Mouse (Mus musculus): ENCODE results near the gene Rxrb.
"Not testable (repeated sequence)": the region's sequence is repeated elsewhere in the genome, so short reads cannot be mapped to it uniquely, and the experiment has no call there.

Gene Rxrb

DNA sequence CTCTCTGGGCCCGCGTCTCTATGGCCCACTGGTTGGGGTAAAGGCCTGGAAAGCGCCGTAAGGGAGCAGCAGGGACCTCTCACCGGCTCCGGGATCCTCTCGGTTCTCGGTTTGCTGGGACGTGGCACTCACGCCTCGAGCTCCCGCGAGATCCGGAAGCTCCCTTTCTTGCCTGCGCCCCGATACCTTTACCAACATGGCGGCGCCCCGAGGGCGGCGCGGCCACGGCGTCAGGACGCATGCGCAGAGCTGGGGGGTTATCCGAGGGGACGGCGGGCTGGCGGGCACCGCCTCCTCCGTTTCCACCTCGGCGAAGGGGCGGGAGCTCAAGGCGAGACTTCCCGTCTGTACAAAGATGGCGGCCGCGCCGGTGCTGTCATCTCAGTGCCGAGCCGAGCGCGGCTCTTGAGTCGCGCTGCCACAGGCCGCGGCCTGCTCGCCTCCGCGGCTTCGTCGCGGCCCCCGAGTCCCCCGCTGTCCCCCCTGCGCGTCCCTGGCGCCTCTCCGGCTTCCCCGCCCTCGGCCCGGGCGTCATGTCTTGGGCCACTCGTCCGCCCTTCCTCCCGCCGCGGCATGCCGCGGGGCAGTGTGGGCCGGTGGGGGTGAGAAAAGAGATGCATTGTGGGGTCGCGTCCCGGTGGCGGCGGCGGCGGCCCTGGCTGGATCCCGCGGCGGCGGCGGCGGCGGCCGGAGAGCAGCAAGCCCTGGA is at the start of gene Rxrb, which contains the start of gene Slc39a7:
Gene Rxrb, plus strand, starts transcription at position 348 of the 709 bp plus-strand sequence.
Gene Slc39a7, minus strand, starts transcription at position 218 of the 709 bp plus-strand sequence.
- DNase-seq (ENCODE audit: low spot score): peak; percentile 96

DNA sequence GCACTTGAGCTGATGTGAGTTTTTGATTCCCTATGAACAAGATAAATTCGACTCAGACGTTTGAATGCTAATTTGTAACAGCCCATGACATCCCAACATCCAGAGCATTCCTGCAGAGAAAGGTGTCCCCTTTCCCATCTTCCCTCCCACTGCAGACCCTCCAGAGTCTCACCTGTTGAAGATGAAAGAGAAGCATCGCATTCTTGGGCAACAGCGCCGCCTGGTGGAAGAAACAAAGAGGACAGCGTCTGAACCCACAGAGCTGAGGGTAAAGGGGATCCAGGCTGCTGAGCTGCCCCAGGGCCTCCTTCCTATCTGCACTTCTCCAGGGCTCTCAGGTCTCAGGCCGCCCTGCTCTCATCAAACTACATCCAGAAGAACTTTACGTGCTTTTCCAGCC is 49.5 kb upstream of the Rxrb start:
- DNase-seq (ENCODE audit: low spot score): not testable (repeated sequence)

- no peak for DNase-seq (ENCODE audit: low spot score)
These were observed 39.6 kb upstream of the Rxrb start for GRCm38 (mm10) chr17:33991788-33992664.

GRCm38 (mm10) chr17:33994959-33995358 is 36.7 kb upstream of the Rxrb start:
- no peak for DNase-seq (ENCODE audit: low spot score)

DNA sequence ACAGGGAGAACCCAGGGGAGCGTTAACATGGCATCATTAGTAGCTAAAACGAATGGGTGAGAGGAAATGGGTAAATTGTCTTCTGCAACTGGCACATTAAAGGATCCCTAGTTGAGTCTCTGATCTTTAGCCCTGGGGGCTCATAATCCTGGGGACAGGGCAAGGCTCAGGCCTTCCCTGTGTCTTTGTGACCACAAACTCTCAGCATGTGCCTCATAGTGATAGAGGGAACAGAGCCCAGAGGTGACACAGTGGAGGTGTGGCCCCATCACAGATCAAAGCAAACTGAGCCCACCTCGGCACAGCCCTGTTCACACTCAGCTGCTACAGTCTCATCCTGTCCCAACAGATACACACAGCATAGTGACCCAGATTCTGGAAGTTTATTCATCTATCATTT is 36.0 kb upstream of the Rxrb start:
- DNase-seq (ENCODE audit: low spot score): no peak

- DNase-seq (ENCODE audit: low spot score): not testable (repeated sequence)
These were observed 34.6 kb upstream of the Rxrb start for GRCm38 (mm10) chr17:33997025-33997424.

- DNase-seq (ENCODE audit: low spot score): not testable (repeated sequence)
These were observed 32.9 kb upstream of the Rxrb start for GRCm38 (mm10) chr17:33998697-33999096.

DNA sequence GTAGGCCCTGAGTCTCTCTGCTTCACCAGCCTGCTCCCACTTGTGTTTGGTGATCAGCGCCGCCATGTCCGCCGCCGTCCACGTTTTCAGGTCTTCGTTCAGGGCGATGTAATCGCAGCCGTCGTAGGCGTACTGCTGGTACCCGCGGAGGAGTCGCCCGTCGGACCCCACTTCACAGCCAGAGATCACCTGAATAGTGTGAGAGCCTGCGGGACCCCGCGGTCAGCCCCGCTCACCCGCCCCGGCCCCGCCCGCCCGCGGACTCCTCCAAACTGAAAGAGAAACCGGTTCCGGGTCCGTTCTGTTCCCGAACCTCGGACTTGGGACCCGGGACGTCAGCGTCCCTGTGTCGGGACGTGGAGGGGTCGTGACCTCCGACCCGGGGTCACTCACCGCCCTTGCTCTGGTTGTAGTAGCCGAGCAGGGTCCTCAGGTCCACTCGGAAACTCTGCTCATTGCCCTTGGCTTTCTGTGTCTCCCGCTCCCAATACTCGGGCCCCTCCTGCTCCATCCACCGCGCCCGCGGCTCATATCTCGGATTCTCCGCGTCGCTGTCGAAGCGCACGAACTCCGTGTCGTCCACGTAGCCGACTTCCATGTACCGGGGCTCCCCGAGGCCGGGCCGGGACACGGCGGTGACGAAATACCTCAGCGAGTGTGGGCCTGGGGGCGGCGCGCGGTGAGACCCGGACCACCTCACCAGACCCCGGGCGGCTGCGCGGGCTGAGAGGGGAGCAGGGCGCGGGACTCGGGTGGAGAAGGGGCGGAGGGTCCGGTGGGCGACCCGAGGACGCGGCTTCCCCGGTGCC is 32.1 kb upstream of the Rxrb start:
- no peak for DNase-seq (ENCODE audit: low spot score)

DNA sequence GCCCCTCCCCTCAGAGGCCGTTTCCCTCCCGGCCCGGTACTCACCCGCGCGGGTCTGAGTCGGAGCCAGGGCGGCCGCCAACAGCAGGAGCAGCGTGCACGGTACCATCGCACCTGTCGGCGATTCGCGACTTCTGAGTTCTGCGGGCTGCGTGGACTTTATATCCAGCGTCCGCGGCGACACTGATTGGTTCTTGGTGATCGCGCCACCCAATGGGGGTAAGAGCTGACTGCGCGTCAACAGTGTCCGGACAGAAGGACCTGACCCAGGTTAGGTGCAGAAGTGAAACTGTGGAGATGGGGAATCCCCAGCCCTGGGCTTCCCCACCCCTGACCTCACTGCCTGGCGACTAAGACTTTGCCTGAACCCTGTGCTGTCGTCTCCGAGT is 31.5 kb upstream of the Rxrb start, which contains the start of gene H2-K1:
Gene H2-K1, minus strand, starts transcription at position 198 of the 388 bp plus-strand sequence.
- DNase-seq (ENCODE audit: low spot score): peak; percentile 72

- not testable (repeated sequence) for DNase-seq (ENCODE audit: low spot score)
These were observed 30.8 kb upstream of the Rxrb start for GRCm38 (mm10) chr17:34000796-34001195.

GRCm38 (mm10) chr17:34003426-34003825 is 28.2 kb upstream of the Rxrb start:
- DNase-seq (ENCODE audit: low spot score): no peak

- DNase-seq (ENCODE audit: low spot score): no peak
These were observed 25.0 kb upstream of the Rxrb start for GRCm38 (mm10) chr17:34006570-34006969.

DNA sequence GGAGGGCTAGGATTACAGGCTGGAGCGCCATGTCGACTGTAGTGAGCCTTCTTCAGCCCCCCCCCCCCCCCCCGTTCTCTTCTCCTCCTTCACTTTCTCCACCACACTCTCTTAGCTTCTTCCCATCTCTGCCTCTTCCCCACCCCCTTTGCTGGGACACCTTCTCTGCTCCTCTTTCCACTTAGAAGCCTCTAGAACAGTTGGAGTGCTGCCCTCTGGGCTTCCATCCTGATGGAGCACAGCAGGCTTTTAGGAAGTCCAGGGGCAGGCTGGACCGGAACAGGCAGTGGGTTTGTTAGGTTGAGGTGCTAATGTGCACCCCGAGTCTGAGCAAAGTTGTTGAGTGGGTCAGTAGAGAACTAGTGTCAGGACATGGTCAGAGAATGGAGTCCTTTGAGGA is 21.5 kb upstream of the Rxrb start:
- DNase-seq (ENCODE audit: low spot score): no peak

DNA sequence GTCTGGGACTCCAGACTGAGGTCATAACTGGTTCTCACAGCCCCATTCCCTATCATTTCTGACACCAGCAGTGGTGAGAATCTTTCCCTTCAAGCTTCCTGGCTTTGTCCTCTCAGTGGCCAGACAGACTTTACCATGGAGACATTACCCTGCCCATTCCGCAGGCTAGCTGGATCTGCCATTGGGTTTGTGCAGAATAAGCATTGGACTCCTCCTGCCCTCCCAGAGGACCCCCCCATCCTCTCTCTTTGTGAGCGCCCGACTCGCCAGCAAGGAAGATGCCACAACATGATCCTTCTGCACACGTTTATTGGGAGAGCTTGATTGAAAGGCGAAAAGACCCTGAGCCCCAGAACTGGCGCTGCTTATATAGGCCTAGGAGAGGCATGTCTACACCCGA is 18.2 kb upstream of the Rxrb start:
- no peak for DNase-seq (ENCODE audit: low spot score)

GRCm38 (mm10) chr17:34021539-34022413 is 9.8 kb upstream of the Rxrb start:
- DNase-seq (ENCODE audit: low spot score): no peak

GRCm38 (mm10) chr17:34022414-34022783 is 9.2 kb upstream of the Rxrb start:
- DNase-seq (ENCODE audit: low spot score): no peak

GRCm38 (mm10) chr17:34022987-34023386 is 8.6 kb upstream of the Rxrb start:
- no peak for DNase-seq (ENCODE audit: low spot score)

GRCm38 (mm10) chr17:34023678-34024077 is 7.9 kb upstream of the Rxrb start:
- DNase-seq (ENCODE audit: low spot score): no peak

GRCm38 (mm10) chr17:34024317-34024821 is 7.2 kb upstream of the Rxrb start, which contains the start of gene Ring1:
TSS of gene Ring1 (minus strand) at chr17:34024680.
- DNase-seq (ENCODE audit: low spot score): peak; percentile 81

GRCm38 (mm10) chr17:34024861-34025755 is 6.5 kb upstream of the Rxrb start:
- no peak for DNase-seq (ENCODE audit: low spot score)
